Mouse (Mus musculus) midbrain, embryonic 12.5 days (tissue): ENCODE measurements at regions not wholly inside any gene's neighbourhood (a gene's known extent, or its start where the extent isn't known, plus 50 kb on each side); places are given as distances from the start of the nearest gene placed in this dataset.

Experiments
- ATAC-seq: fragments of 200-750 bp; cut with Nextera tagmentation; 2 replicates; pipeline ENCODE4 v1.8.0; 2017; ENCODE audit warnings: low read depth, moderate TSS enrichment, moderate library complexity; ENCODE audit not compliant: low FRiP score
- H3K27ac ChIP-seq: fragments of 300-500 bp; sonication (generic); replicated peaks from 2 replicates; pipeline ENCODE4 v1.5.1; 2016; ENCODE audit warnings: mild to moderate bottlenecking
- H3K27me3 ChIP-seq: fragments of 300-500 bp; sonication (generic); 2 replicates; pipeline ENCODE4 v1.6.1; 2016; ENCODE audit warnings: mild to moderate bottlenecking
- H3K36me3 ChIP-seq: fragments of 300-500 bp; sonication (generic); 2 replicates; pipeline ENCODE4 v1.6.1; 2016
- H3K4me1 ChIP-seq: fragments of 300-500 bp; sonication (generic); 2 replicates; pipeline ENCODE4 v1.6.1; 2016
- H3K4me2 ChIP-seq: fragments of 300-500 bp; sonication (generic); replicated peaks from 2 replicates; pipeline ENCODE4 v1.6.1; 2016; ENCODE audit warnings: mild to moderate bottlenecking, moderate library complexity
- H3K4me3 ChIP-seq: fragments of 300-500 bp; sonication (generic); 2 replicates; pipeline ENCODE4 v1.5.1; 2016; ENCODE audit warnings: mild to moderate bottlenecking
- H3K9ac ChIP-seq: fragments of 300-500 bp; sonication (generic); replicated peaks from 2 replicates; pipeline ENCODE4 v1.6.1; 2016; ENCODE audit warnings: mild to moderate bottlenecking, moderate library complexity
- H3K9me3 ChIP-seq: fragments of 300-500 bp; sonication (generic); 2 replicates; pipeline ENCODE4 v1.6.1; 2016; ENCODE audit warnings: mild to moderate bottlenecking
- WGBS: fragments of 180-500 bp; shearing (Covaris S2); methylation state at CpG from one replicate; pipeline ENCODE4 v1.1.7; 2016; 5-methylcytosine and 5-hydroxymethylcytosine counted together

- no peaks in the 10 kb centered on the region for H3K36me3 ChIP-seq
- ATAC-seq = no peak
- 84% methylated on average over 4 of the region's 4 CpGs for WGBS
- no peak overlapping the region for H3K4me2 ChIP-seq
- no peaks in the 10 kb centered on the region for H3K4me1 ChIP-seq
- H3K4me3 ChIP-seq = no peak overlapping the region
- H3K27ac ChIP-seq = no peak overlapping the region
- no peaks in the 10 kb centered on the region for H3K9me3 ChIP-seq
- H3K27me3 ChIP-seq = no peaks in the 10 kb centered on the region
- H3K9ac ChIP-seq = no peak overlapping the region
These were observed 322.6 kb upstream of the Thsd7b start for GRCm38 (mm10) chr1:128950512-128950911.

- H3K36me3 ChIP-seq = no peaks in the 10 kb centered on the region
- no peaks in the 10 kb centered on the region for H3K27me3 ChIP-seq
- no peak overlapping the region for H3K27ac ChIP-seq
- WGBS = 95% methylated on average over 1 of the region's 1 CpGs
- no peak for ATAC-seq
- no peak overlapping the region for H3K4me2 ChIP-seq
- no peak overlapping the region for H3K4me3 ChIP-seq
- no peaks in the 10 kb centered on the region for H3K9me3 ChIP-seq
- H3K4me1 ChIP-seq = 0 out of 2 replicates have a peak, but pooled peaks cover 6% of the 10 kb centered on the region
- H3K9ac ChIP-seq = no peak overlapping the region
These were observed 322.7 kb upstream of the Cxcr4 start for GRCm38 (mm10) chr1:128914811-128915210.

GRCm38 (mm10) chr1:128912532-128912931 lies 320.4 kb upstream of the Cxcr4 start:
- Histone ChIP-seq H3K4me2 (no peak overlapping the region), H3K4me1 (0 out of 2 replicates have a peak, but pooled peaks cover 6% of the 10 kb centered on the region), H3K4me3 (no peak overlapping the region), H3K27me3 (no peaks in the 10 kb centered on the region), H3K9ac (no peak overlapping the region), H3K36me3 (no peaks in the 10 kb centered on the region), H3K27ac (no peak overlapping the region), H3K9me3 (no peaks in the 10 kb centered on the region)
- no peak for ATAC-seq

- Histone ChIP-seq H3K4me2 (no peak overlapping the region), H3K9me3 (no peaks in the 10 kb centered on the region), H3K9ac (no peak overlapping the region), H3K36me3 (no peaks in the 10 kb centered on the region), H3K4me3 (no peak overlapping the region), H3K4me1 (0 out of 2 replicates have a peak, but pooled peaks cover 1% of the 10 kb centered on the region), H3K27ac (no peak overlapping the region), H3K27me3 (no peaks in the 10 kb centered on the region)
- 77% methylated on average over 2 of the region's 2 CpGs for WGBS
- ATAC-seq = no peak
These were observed 315.5 kb upstream of the Cxcr4 start for GRCm38 (mm10) chr1:128907566-128907965.

GRCm38 (mm10) chr1:128898025-128898424 lies 305.9 kb upstream of the Cxcr4 start:
- H3K4me3 ChIP-seq = no peak overlapping the region
- H3K36me3 ChIP-seq = no peaks in the 10 kb centered on the region
- H3K27ac ChIP-seq = no peak overlapping the region
- no peaks in the 10 kb centered on the region for H3K27me3 ChIP-seq
- H3K4me2 ChIP-seq = no peak overlapping the region
- H3K9ac ChIP-seq = no peak overlapping the region
- H3K4me1 ChIP-seq = no peaks in the 10 kb centered on the region
- no peak for ATAC-seq
- no peaks in the 10 kb centered on the region for H3K9me3 ChIP-seq
- WGBS = 62% methylated on average over 8 of the region's 8 CpGs

GRCm38 (mm10) chr1:128894546-128894945 lies 302.5 kb upstream of the Cxcr4 start:
- H3K4me3 ChIP-seq = no peak overlapping the region
- no peaks in the 10 kb centered on the region for H3K9me3 ChIP-seq
- no peak for ATAC-seq
- no peak overlapping the region for H3K4me2 ChIP-seq
- H3K4me1 ChIP-seq = no peaks in the 10 kb centered on the region
- H3K36me3 ChIP-seq = no peaks in the 10 kb centered on the region
- H3K9ac ChIP-seq = no peak overlapping the region
- WGBS = 95% methylated on average over 5 of the region's 5 CpGs
- H3K27ac ChIP-seq = no peak overlapping the region
- no peaks in the 10 kb centered on the region for H3K27me3 ChIP-seq

GRCm38 (mm10) chr1:128878291-128878690 lies 286.2 kb upstream of the Cxcr4 start:
- Histone ChIP-seq H3K4me3 (no peak overlapping the region), H3K27me3 (no peaks in the 10 kb centered on the region), H3K9me3 (no peaks in the 10 kb centered on the region), H3K4me1 (no peaks in the 10 kb centered on the region), H3K36me3 (no peaks in the 10 kb centered on the region), H3K4me2 (no peak overlapping the region), H3K9ac (no peak overlapping the region), H3K27ac (no peak overlapping the region)
- no peak for ATAC-seq

- Histone ChIP-seq H3K9me3 (no peaks in the 10 kb centered on the region), H3K4me1 (no peaks in the 10 kb centered on the region), H3K27ac (no peak overlapping the region), H3K27me3 (no peaks in the 10 kb centered on the region), H3K4me2 (no peak overlapping the region), H3K36me3 (no peaks in the 10 kb centered on the region), H3K9ac (no peak overlapping the region), H3K4me3 (no peak overlapping the region)
- peak; percentile 66 for ATAC-seq
- 10% methylated on average over 8 of the region's 8 CpGs for WGBS
These were observed 283.2 kb upstream of the Cxcr4 start for GRCm38 (mm10) chr1:128875289-128875688.

GRCm38 (mm10) chr1:128874190-128874589 lies 282.1 kb upstream of the Cxcr4 start:
- Histone ChIP-seq H3K27ac (no peak overlapping the region), H3K4me1 (no peaks in the 10 kb centered on the region), H3K9ac (no peak overlapping the region), H3K4me3 (no peak overlapping the region), H3K27me3 (no peaks in the 10 kb centered on the region), H3K9me3 (no peaks in the 10 kb centered on the region), H3K36me3 (no peaks in the 10 kb centered on the region), H3K4me2 (no peak overlapping the region)
- 89% methylated on average over 11 of the region's 11 CpGs for WGBS
- no peak for ATAC-seq

GRCm38 (mm10) chr1:128868761-128869160 lies 276.7 kb upstream of the Cxcr4 start:
- no peaks in the 10 kb centered on the region for H3K27me3 ChIP-seq

GRCm38 (mm10) chr1:128860537-128860936 lies 268.4 kb upstream of the Cxcr4 start:
- 0% methylated on average over 1 of the region's 1 CpGs for WGBS
- Histone ChIP-seq H3K27ac (0 out of 2 replicates have a peak overlapping the region, but pooled peaks have one; percentile 4), H3K9me3 (no peaks in the 10 kb centered on the region), H3K4me1 (peaks cover 15% of the 10 kb centered on the region), H3K27me3 (peaks cover 6% of the 10 kb centered on the region; the same call in 1 of the 2 replicates), H3K9ac (no peak overlapping the region), H3K4me2 (0 out of 2 replicates have a peak overlapping the region, but pooled peaks have one; percentile 16), H3K36me3 (no peaks in the 10 kb centered on the region), H3K4me3 (no peak overlapping the region)
- peak; percentile 62 for ATAC-seq

More at GRCm38 (mm10) chr1:128868761-128869160, 276.7 kb upstream of the Cxcr4 start:
- WGBS = 85% methylated on average over 3 of the region's 3 CpGs
- Histone ChIP-seq H3K4me3 (no peak overlapping the region), H3K27ac (no peak overlapping the region), H3K9me3 (no peaks in the 10 kb centered on the region), H3K4me1 (no peaks in the 10 kb centered on the region), H3K9ac (no peak overlapping the region), H3K4me2 (no peak overlapping the region), H3K36me3 (no peaks in the 10 kb centered on the region)
- no peak for ATAC-seq

GRCm38 (mm10) chr1:128860094-128860493 lies 268.0 kb upstream of the Cxcr4 start:
- Histone ChIP-seq H3K27me3 (peaks cover 6% of the 10 kb centered on the region; the same call in 1 of the 2 replicates), H3K9ac (no peak overlapping the region), H3K4me1 (peaks cover 15% of the 10 kb centered on the region), H3K36me3 (no peaks in the 10 kb centered on the region), H3K9me3 (no peaks in the 10 kb centered on the region), H3K4me2 (peak overlapping the region; percentile 16; the same call in 1 of the 2 replicates), H3K27ac (0 out of 2 replicates have a peak overlapping the region, but pooled peaks have one; percentile 4), H3K4me3 (no peak overlapping the region)
- WGBS = 6% methylated on average over 7 of the region's 7 CpGs
- ATAC-seq = peak; percentile 77

- Histone ChIP-seq H3K4me3 (no peak overlapping the region), H3K9me3 (no peaks in the 10 kb centered on the region), H3K4me1 (peaks cover 19% of the 10 kb centered on the region), H3K36me3 (no peaks in the 10 kb centered on the region), H3K9ac (no peak overlapping the region), H3K27me3 (peaks cover 6% of the 10 kb centered on the region; the same call in 1 of the 2 replicates), H3K27ac (no peak overlapping the region), H3K4me2 (no peak overlapping the region)
- 94% methylated on average over 2 of the region's 2 CpGs for WGBS
- ATAC-seq = no peak
These were observed 266.6 kb upstream of the Cxcr4 start for GRCm38 (mm10) chr1:128858661-128859060.
